ENCODE assay signal across 8 mouse cellular contexts in the genomic region with DNA sequence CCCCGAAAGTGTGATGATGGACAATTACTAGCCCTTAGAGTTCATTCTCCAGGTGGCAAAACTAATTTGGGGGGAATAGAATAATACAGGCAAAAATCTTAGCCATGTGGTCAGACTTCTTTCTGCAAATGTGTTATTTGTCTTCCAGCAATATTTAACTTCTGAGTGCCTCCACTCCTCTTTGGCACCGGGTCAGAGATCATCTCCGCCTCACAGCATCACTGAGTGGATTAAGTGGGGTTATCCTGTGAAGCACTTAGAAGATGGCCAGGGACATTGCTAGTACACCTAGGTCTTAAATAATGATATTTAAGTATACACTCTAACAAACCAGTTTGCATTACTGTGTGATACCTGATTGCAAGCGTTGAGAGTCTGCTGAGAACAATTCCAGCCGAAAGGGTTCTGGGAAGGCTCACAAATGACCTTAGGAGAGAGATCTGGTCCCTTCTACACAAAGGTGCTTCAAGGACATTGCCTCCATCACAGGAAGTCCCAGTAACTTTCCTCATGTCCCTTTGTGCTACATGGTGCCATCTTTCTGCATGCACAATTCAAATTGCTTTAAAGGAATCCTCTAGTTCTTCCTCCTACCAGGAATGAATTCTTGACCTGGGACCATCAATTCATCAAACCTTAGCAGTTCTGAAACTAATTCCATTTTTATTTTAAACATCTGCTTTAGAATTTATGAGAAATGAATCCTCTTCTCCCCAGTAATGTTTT.
DNase-seq lines count a peak whose midpoint lies in the region; ATAC-seq and TF ChIP-seq lines count a peak whose summit lies in the region.

No protein-coding gene starts in this region.

- H3K9ac ChIP-seq in liver, adult 2 months (ENCODE audit: low read depth, low read length): no peak overlapping the region
- no peak overlapping the region for H3K9ac ChIP-seq in hindbrain, embryonic 12.5 days
- no peak overlapping the region for H3K9ac ChIP-seq in stomach, embryonic 15.5 days

- no peak for TF ChIP-seq POLR2A in liver, adult 2 months (IDR thresholded peaks at IDR 0.05; ENCODE audit: extremely low read depth, insufficient read depth, low read length)

- no peak overlapping the region for H3K27ac ChIP-seq in liver, adult 2 months (replicated peaks; ENCODE audit: insufficient read depth, low read depth, low read length)
- peak overlapping the region; percentile 91 for H3K27ac ChIP-seq in hindbrain, embryonic 12.5 days
- H3K27ac ChIP-seq in limb, embryonic 10.5 days: peak overlapping the region; percentile 78
- peak overlapping the region; percentile 76; the same call in 1 of the 2 replicates for H3K27ac ChIP-seq in stomach, embryonic 15.5 days

- no peak overlapping the region for H3K4me3 ChIP-seq in liver, adult 2 months (ENCODE audit: insufficient read depth, low read depth, low read length)
- peak overlapping the region; percentile 48; the same call in 1 of the 2 replicates for H3K4me3 ChIP-seq in hindbrain, embryonic 12.5 days
- H3K4me3 ChIP-seq in limb, embryonic 10.5 days: peak overlapping the region; percentile 54
- peak overlapping the region; percentile 51; the same call in 1 of the 2 replicates for H3K4me3 ChIP-seq in stomach, embryonic 15.5 days (replicated peaks)

- peak; percentile 7 for DNase-seq in liver, adult 2 months (ENCODE audit: extremely low read depth, low read depth, low spot score)
- DNase-seq in liver: no peak
- no peak for DNase-seq in limb, embryonic 10.5 days (ENCODE audit: low spot score)
- no peak for DNase-seq in gastrocnemius, postnatal 36 days
- no peak for DNase-seq in spleen, postnatal 14 days (ENCODE audit: low spot score in 2 of 2)
- DNase-seq in thymus, postnatal 25 days: no peak

- H3K4me2 ChIP-seq in hindbrain, embryonic 12.5 days (replicated peaks): peak overlapping the region; percentile 56
- peak overlapping the region; percentile 80 for H3K4me2 ChIP-seq in stomach, embryonic 15.5 days

- no peaks in the 10 kb centered on the region for H3K4me1 ChIP-seq in liver, adult 2 months (ENCODE audit: control insufficient read depth, insufficient read depth, low read length)
- peaks cover 22% of the 10 kb centered on the region for H3K4me1 ChIP-seq in hindbrain, embryonic 12.5 days
- H3K4me1 ChIP-seq in limb, embryonic 10.5 days: peaks cover 24% of the 10 kb centered on the region
- H3K4me1 ChIP-seq in stomach, embryonic 15.5 days: peaks cover 9% of the 10 kb centered on the region; the same call in 1 of the 2 replicates

- intact Hi-C loops in gastrocnemius, postnatal 36 days (cut with DNase I): loop anchor here (10.0 kb wide), 2 partner anchors 85 to 315 kb away; no protein-coding TSS in a partner anchor

- no peaks in the 10 kb centered on the region for H3K36me3 ChIP-seq in liver, adult 2 months (ENCODE audit: control insufficient read depth, insufficient read depth, low read length)
- H3K36me3 ChIP-seq in hindbrain, embryonic 12.5 days: no peaks in the 10 kb centered on the region
- H3K36me3 ChIP-seq in limb, embryonic 10.5 days: no peaks in the 10 kb centered on the region
- no peaks in the 10 kb centered on the region for H3K36me3 ChIP-seq in stomach, embryonic 15.5 days

- no peak for ATAC-seq in hindbrain, embryonic 12.5 days (ENCODE audit: low FRiP score)
- ATAC-seq in stomach, embryonic 15.5 days (ENCODE audit: insufficient read depth, low FRiP score, low read depth): no peak

- no peaks in the 10 kb centered on the region for H3K27me3 ChIP-seq in liver, adult 2 months (ENCODE audit: control insufficient read depth, insufficient read depth, low read length)
- H3K27me3 ChIP-seq in hindbrain, embryonic 12.5 days: no peaks in the 10 kb centered on the region
- no peaks in the 10 kb centered on the region for H3K27me3 ChIP-seq in limb, embryonic 10.5 days (ENCODE audit: low read depth, poor library complexity, severe bottlenecking)
- H3K27me3 ChIP-seq in stomach, embryonic 15.5 days (replicated peaks): no peaks in the 10 kb centered on the region

- no peaks in the 10 kb centered on the region for H3K9me3 ChIP-seq in hindbrain, embryonic 12.5 days (replicated peaks)
- no peaks in the 10 kb centered on the region for H3K9me3 ChIP-seq in limb, embryonic 10.5 days (replicated peaks)
- no peaks in the 10 kb centered on the region for H3K9me3 ChIP-seq in stomach, embryonic 15.5 days

- TF ChIP-seq CTCF in liver, adult 2 months (IDR thresholded peaks at IDR 0.05; ENCODE audit: low read depth, low read length): no peak

- H3K79me2 ChIP-seq in liver, adult 2 months (ENCODE audit: control insufficient read depth, insufficient read depth, low read length): no peaks in the 10 kb centered on the region

- WGBS in liver, adult 2 months: 51% methylated on average over 5 of the region's 5 CpGs
- 77% methylated on average over 5 of the region's 5 CpGs for WGBS in hindbrain, embryonic 12.5 days
- 62% methylated on average over 5 of the region's 5 CpGs for WGBS in limb, embryonic 10.5 days
- WGBS in stomach, embryonic 15.5 days: 49% methylated on average over 5 of the region's 5 CpGs
